Mouse (Mus musculus): ENCODE results near the gene Lrrtm1.

Lrrtm1 gene

DNA sequence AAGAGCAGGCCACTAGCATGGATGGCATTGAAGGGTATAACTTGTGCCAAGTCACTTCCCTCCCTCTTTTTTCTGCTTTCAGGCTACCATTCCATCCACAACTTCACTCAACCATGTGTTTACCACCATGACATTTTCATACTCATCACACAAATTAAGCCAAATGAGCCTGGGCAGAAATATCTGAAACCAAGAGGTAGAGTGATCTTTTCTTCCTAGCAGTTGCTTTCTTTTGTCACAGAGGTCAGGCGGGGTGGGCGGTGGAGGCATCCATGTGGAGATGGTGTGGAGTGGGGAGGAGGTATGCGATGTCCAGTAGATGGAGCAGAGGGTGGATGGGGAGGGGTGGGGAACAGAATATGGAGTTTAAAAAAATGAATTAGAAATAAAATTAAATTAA lies 64.3 kb downstream of the Lrrtm1 start:
- DNase-seq (ENCODE audit: low spot score) = no peak
